Mouse (Mus musculus): ENCODE measurements around the gene Cbx7. TPM values are rescaled to one million over a fixed set of nuclear protein-coding genes. Genes with fewer than 3 reads are reported as not detected.

Cbx7 gene
- total and polyA plus RNA-seq, 3 experiments = 8.1 to 12.4 (median 12.1) TPM

DNA sequence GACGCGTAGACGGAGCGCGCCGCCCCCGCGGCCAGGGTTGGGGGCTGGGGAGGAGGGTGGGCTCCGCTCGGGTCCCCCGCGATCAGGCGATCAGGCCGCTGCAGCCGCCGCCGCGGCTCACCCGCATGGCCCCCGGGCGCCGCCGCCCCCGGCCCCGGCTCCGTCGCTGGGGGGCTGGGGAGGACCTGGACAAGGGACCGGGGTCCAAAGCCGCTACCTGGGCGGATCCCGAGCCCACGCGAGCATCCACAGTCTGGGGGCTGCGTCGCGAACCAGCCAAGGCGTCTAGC, 43.1 kb upstream of the Cbx7 start:
- no peak overlapping the region for H3K9ac ChIP-seq (ENCODE audit: insufficient read depth, low read depth)

DNA sequence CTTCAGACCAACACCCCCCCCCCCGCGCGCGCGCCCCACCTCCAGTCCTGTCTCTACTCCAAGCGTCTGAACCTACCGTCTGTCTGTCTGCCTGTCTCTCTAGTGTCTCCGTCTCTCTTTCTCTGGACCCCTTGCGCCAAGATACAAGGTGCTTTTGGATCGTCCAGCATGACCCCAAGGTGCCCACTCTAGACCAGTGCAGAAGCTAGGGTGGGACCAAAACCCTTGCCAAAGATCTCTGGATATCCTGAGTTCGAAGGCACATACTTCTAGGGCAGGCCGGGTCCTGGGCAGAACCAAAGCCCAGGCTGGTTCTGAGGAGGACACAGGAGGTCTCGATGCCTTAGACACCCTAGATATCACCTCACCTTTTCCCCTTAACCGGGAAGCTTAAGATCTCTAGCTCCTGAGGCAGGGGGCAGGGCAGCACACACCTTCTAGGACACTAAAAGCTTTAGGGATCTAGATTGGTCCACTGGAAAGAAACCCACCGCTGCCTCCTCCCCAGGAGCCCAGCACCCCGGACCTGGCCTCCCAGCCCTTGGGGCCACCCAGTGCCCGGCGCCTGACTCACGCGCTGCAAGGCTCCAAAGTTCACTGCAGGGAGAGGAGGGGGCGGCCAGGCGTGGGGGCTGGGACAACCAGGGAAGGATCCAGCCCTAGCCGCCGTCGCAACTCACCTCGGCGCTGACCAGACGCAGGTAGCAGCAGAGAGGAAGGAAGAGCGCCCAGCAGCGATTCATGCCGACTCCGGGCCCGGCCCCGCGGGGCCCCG, 42.5 kb upstream of the Cbx7 start:
- DNase-seq (ENCODE audit: extremely low read depth) = no peak
- TF ChIP-seq HCFC1 (IDR thresholded peaks at IDR 0.05; ENCODE audit: low read depth, low read length) = no peak
- TF ChIP-seq MAFK (IDR thresholded peaks at IDR 0.05; ENCODE audit: insufficient replicate concordance, low read length) = no peak
- no peak overlapping the region for H3K27ac ChIP-seq (ENCODE audit: insufficient read depth, low read depth)
- H3K4me3 ChIP-seq (replicated peaks in 1 of 3; ENCODE audit: low read depth in 2 of 3, low read length in 2 of 3, poor library complexity in 1 of 3) = no peak overlapping the region
- no peak overlapping the region for H3K9ac ChIP-seq (ENCODE audit: insufficient read depth, low read depth)
- H3K9me3 ChIP-seq (replicated peaks; ENCODE audit: low read length) = peaks cover 26% of the 10 kb centered on the region
- in situ Hi-C loops (cut with MboI; ENCODE audit: low pct_ligation_motif_present, low pct_unique_long_range_greater_than_20kb, low sequenced_read_pairs) = no loop called here
- peaks cover 3% of the 10 kb centered on the region for H3K27me3 ChIP-seq (replicated peaks)
- no peaks in the 10 kb centered on the region for H3K36me3 ChIP-seq (replicated peaks in 1 of 2; ENCODE audit: control insufficient read depth in 1 of 2, insufficient read depth in 1 of 2, low read length in 1 of 2)
- dilution Hi-C loops (cut with MboI; ENCODE audit: extremely low pct_ligation_motif_present, extremely low pct_unique_long_range_greater_than_20kb, low sequenced_read_pairs) = no loop called here
- H3K4me2 ChIP-seq (ENCODE audit: insufficient read depth, low read depth, poor library complexity, severe bottlenecking) = no peak overlapping the region
- peaks cover 0 to 5% of the 10 kb centered on the region in 2 experiments; a peak in 1 of 4 replicates for H3K4me1 ChIP-seq (ENCODE audit: control insufficient read depth in 1 of 2, insufficient read depth in 2 of 2)
- no peaks in the 10 kb centered on the region for H3K79me2 ChIP-seq (replicated peaks; ENCODE audit: control insufficient read depth, extremely low read depth, insufficient read depth, poor library complexity, severe bottlenecking)

More for the DNA sequence above, 43.1 kb upstream of the Cbx7 start:
- DNase-seq (ENCODE audit: extremely low read depth) = no peak
- H3K27ac ChIP-seq (ENCODE audit: insufficient read depth, low read depth) = no peak overlapping the region
- in situ Hi-C loops (cut with MboI; ENCODE audit: low pct_ligation_motif_present, low pct_unique_long_range_greater_than_20kb, low sequenced_read_pairs) (no loop called here), dilution Hi-C loops (cut with MboI; ENCODE audit: extremely low pct_ligation_motif_present, extremely low pct_unique_long_range_greater_than_20kb, low sequenced_read_pairs) (no loop called here)
- H3K27me3 ChIP-seq (replicated peaks) = peaks cover 3% of the 10 kb centered on the region
- H3K79me2 ChIP-seq (replicated peaks; ENCODE audit: control insufficient read depth, extremely low read depth, insufficient read depth, poor library complexity, severe bottlenecking) = no peaks in the 10 kb centered on the region
- no peak for TF ChIP-seq GABPA (IDR thresholded peaks at IDR 0.05; ENCODE audit: insufficient replicate concordance, low read depth, low read length)
- H3K4me2 ChIP-seq (ENCODE audit: insufficient read depth, low read depth, poor library complexity, severe bottlenecking) = no peak overlapping the region
- no peaks in the 10 kb centered on the region for H3K36me3 ChIP-seq (replicated peaks in 1 of 2; ENCODE audit: control insufficient read depth in 1 of 2, insufficient read depth in 1 of 2, low read length in 1 of 2)
- H3K4me1 ChIP-seq (ENCODE audit: control insufficient read depth in 1 of 2, insufficient read depth in 2 of 2) = peaks cover 0 to 5% of the 10 kb centered on the region in 2 experiments; a peak in 1 of 4 replicates
- peaks cover 26% of the 10 kb centered on the region for H3K9me3 ChIP-seq (replicated peaks; ENCODE audit: low read length)
- no peak overlapping the region for H3K4me3 ChIP-seq (replicated peaks in 1 of 3; ENCODE audit: low read depth in 2 of 3, low read length in 2 of 3, poor library complexity in 1 of 3)

DNA sequence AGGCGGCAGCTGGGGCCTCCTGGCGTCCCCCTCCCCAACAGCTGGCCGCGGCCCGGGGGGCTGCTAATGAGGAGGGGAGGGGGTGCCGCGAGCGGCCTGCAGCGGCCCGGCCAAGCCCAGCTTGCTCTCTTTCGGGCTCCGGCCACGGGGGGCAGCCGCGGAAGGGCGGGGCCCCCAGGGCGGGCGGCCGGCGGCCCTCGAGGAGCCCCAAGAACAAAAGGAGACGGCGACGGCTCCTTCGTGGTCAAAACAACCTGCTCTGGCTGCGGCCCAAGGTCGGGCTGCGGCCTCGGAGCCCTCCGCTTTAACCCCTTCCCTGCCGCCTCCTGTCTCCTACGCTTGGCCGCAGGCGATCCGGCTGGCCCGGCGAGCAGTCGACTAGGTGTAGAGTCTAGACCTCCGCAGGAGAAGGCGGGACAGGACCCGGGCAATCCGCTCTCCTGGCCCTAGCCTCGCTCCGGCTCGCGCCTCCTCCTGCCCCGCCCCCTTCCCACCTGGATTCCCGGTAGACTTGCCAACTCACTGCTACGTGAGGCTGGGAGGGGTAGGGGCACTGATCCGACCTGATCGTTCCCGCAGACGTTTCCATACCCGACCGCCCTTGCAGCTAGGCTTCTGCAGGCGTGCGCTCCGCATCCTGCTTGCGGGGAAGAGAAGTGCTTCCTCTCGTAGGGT, 41.7 kb upstream of the Cbx7 start:
- dilution Hi-C loops (cut with MboI; ENCODE audit: extremely low pct_ligation_motif_present, extremely low pct_unique_long_range_greater_than_20kb, low sequenced_read_pairs) (no loop called here), in situ Hi-C loops (cut with MboI; ENCODE audit: low pct_ligation_motif_present, low pct_unique_long_range_greater_than_20kb, low sequenced_read_pairs) (no loop called here)
- Histone ChIP-seq H3K79me2 (replicated peaks; ENCODE audit: control insufficient read depth, extremely low read depth, insufficient read depth, poor library complexity, severe bottlenecking) (no peaks in the 10 kb centered on the region), H3K9ac (ENCODE audit: insufficient read depth, low read depth) (no peak overlapping the region), H3K27me3 (replicated peaks) (peaks cover 3% of the 10 kb centered on the region), H3K27ac (ENCODE audit: insufficient read depth, low read depth) (no peak overlapping the region), H3K4me3 (replicated peaks in 1 of 3; ENCODE audit: low read depth in 2 of 3, low read length in 2 of 3, poor library complexity in 1 of 3) (no peak overlapping the region), H3K4me2 (ENCODE audit: insufficient read depth, low read depth, poor library complexity, severe bottlenecking) (no peak overlapping the region), H3K9me3 (replicated peaks; ENCODE audit: low read length) (peaks cover 26% of the 10 kb centered on the region), H3K4me1 (ENCODE audit: control insufficient read depth in 1 of 2, insufficient read depth in 2 of 2) (peaks cover 0 to 5% of the 10 kb centered on the region in 2 experiments; a peak in 1 of 4 replicates), H3K36me3 (replicated peaks in 1 of 2; ENCODE audit: control insufficient read depth in 1 of 2, insufficient read depth in 1 of 2, low read length in 1 of 2) (no peaks in the 10 kb centered on the region)
- no peak for DNase-seq (ENCODE audit: extremely low read depth)
- TF ChIP-seq PAX5 (IDR thresholded peaks at IDR 0.05; ENCODE audit: low read length) = no peak
- no peak for TF ChIP-seq TCF12 (IDR thresholded peaks at IDR 0.05; ENCODE audit: low read depth, low read length)
- no peak for TF ChIP-seq MYC (IDR thresholded peaks at IDR 0.05; ENCODE audit: low read depth, low read length)
- no peak for TF ChIP-seq USF2 (conservative IDR thresholded peaks at IDR 0.05; ENCODE audit: low read depth, low read length)
- no peak for TF ChIP-seq USF1 (IDR thresholded peaks at IDR 0.05; ENCODE audit: low read depth, low read length)
- no peak for TF ChIP-seq MAX (IDR thresholded peaks at IDR 0.05; ENCODE audit: low read length)
- TF ChIP-seq NELFE (IDR thresholded peaks at IDR 0.05; ENCODE audit: low read depth, low read length) = no peak
- no peak for TF ChIP-seq ZMIZ1 (IDR thresholded peaks at IDR 0.05; ENCODE audit: low read depth, low read length)
- TF ChIP-seq MXI1 (IDR thresholded peaks at IDR 0.05; ENCODE audit: low read depth, low read length) = no peak
- TF ChIP-seq ETS1 (conservative IDR thresholded peaks at IDR 0.05; ENCODE audit: low read depth, low read length) = no peak
